Mouse (Mus musculus) right cerebral cortex, postnatal 4 days (tissue): Measurements from ENCODE around the gene Ech1.

Source experiments
- DNase-seq: peaks from one replicate; pipeline ENCODE4 v3.0.0-alpha.2; 2022

Ech1 gene

GRCm38 (mm10) chr7:28824941-28825685, at the start of gene Ech1:
Gene Ech1, plus strand, starts transcription at chr7:28825217.
- DNase-seq = peak; percentile 84

GRCm38 (mm10) chr7:28778825-28779224, 46.2 kb upstream of the Ech1 start:
- DNase-seq = no peak

GRCm38 (mm10) chr7:28780067-28780658, 44.9 kb upstream of the Ech1 start:
- peak; percentile 93 for DNase-seq

- no peak for DNase-seq
These were observed 44.2 kb upstream of the Ech1 start for GRCm38 (mm10) chr7:28780857-28781256.

GRCm38 (mm10) chr7:28781261-28781663, 43.8 kb upstream of the Ech1 start:
- DNase-seq = no peak

GRCm38 (mm10) chr7:28785161-28785560, 39.9 kb upstream of the Ech1 start:
- no peak for DNase-seq

GRCm38 (mm10) chr7:28787884-28788283, 37.1 kb upstream of the Ech1 start:
- no peak for DNase-seq

GRCm38 (mm10) chr7:28788307-28789195, 36.5 kb upstream of the Ech1 start, which contains the start of gene Rinl:
Gene Rinl, plus strand, starts transcription at chr7:28788969.
- no peak for DNase-seq

- DNase-seq = no peak
These were observed 35.8 kb upstream of the Ech1 start for GRCm38 (mm10) chr7:28789235-28789634.

GRCm38 (mm10) chr7:28790066-28790806, 34.8 kb upstream of the Ech1 start:
- no peak for DNase-seq

- no peak for DNase-seq
These were observed 33.3 kb upstream of the Ech1 start for GRCm38 (mm10) chr7:28791706-28792105.

GRCm38 (mm10) chr7:28792391-28793185, 32.4 kb upstream of the Ech1 start:
- no peak for DNase-seq

GRCm38 (mm10) chr7:28793834-28794233, 31.2 kb upstream of the Ech1 start:
- DNase-seq = no peak

GRCm38 (mm10) chr7:28794496-28794895, 30.5 kb upstream of the Ech1 start:
- DNase-seq = no peak

- DNase-seq = no peak
These were observed 29.2 kb upstream of the Ech1 start for GRCm38 (mm10) chr7:28795832-28796231.

GRCm38 (mm10) chr7:28796562-28796975, 28.4 kb upstream of the Ech1 start:
- DNase-seq = peak; percentile 74

- DNase-seq = no peak
These were observed 25.0 kb upstream of the Ech1 start for GRCm38 (mm10) chr7:28799994-28800393.

- DNase-seq = no peak
These were observed 23.6 kb upstream of the Ech1 start for GRCm38 (mm10) chr7:28801451-28801850.

- DNase-seq = no peak
These were observed 22.9 kb upstream of the Ech1 start for GRCm38 (mm10) chr7:28801901-28802670.

GRCm38 (mm10) chr7:28802846-28803588, 22.0 kb upstream of the Ech1 start:
- no peak for DNase-seq
